Mouse (Mus musculus): ENCODE results near the gene Gprc6a. TPM values are rescaled to one million over a fixed set of nuclear protein-coding genes. Genes with fewer than 3 reads are reported as not detected.

Gprc6a gene
- polyA plus RNA-seq, 1 experiment, result not detected

- DNase-seq (ENCODE audit: low read depth), result peak; percentile 54
- TF ChIP-seq CTCF (IDR thresholded peaks at IDR 0.05; ENCODE audit: borderline replicate concordance, extremely low read depth, insufficient read depth, insufficient read length), result no peak
- no peak for TF ChIP-seq POLR2A (IDR thresholded peaks at IDR 0.05; ENCODE audit: borderline replicate concordance, extremely low read depth, insufficient read depth, insufficient read length, poor library complexity, severe bottlenecking)
Observed at GRCm38 (mm10) chr10:51618538-51618937, 12.7 kb downstream of the Gprc6a start.

GRCm38 (mm10) chr10:51614826-51615590 is 16.3 kb downstream of the Gprc6a start:
- TF ChIP-seq POLR2A (IDR thresholded peaks at IDR 0.05; ENCODE audit: borderline replicate concordance, extremely low read depth, insufficient read depth, insufficient read length, poor library complexity, severe bottlenecking) (no peak), CTCF (IDR thresholded peaks at IDR 0.05; ENCODE audit: borderline replicate concordance, extremely low read depth, insufficient read depth, insufficient read length) (no peak)
- DNase-seq (ENCODE audit: low read depth), result no peak

- DNase-seq (ENCODE audit: low read depth), result no peak
- no peak for TF ChIP-seq POLR2A (IDR thresholded peaks at IDR 0.05; ENCODE audit: borderline replicate concordance, extremely low read depth, insufficient read depth, insufficient read length, poor library complexity, severe bottlenecking)
- no peak for TF ChIP-seq CTCF (IDR thresholded peaks at IDR 0.05; ENCODE audit: borderline replicate concordance, extremely low read depth, insufficient read depth, insufficient read length)
Observed at GRCm38 (mm10) chr10:51613421-51613820, 17.8 kb downstream of the Gprc6a start.

- no peak for DNase-seq (ENCODE audit: low read depth)
- TF ChIP-seq CTCF (IDR thresholded peaks at IDR 0.05; ENCODE audit: borderline replicate concordance, extremely low read depth, insufficient read depth, insufficient read length) (no peak), POLR2A (IDR thresholded peaks at IDR 0.05; ENCODE audit: borderline replicate concordance, extremely low read depth, insufficient read depth, insufficient read length, poor library complexity, severe bottlenecking) (no peak)
Observed at GRCm38 (mm10) chr10:51611969-51612682, 19.1 kb downstream of the Gprc6a start.

- TF ChIP-seq CTCF (IDR thresholded peaks at IDR 0.05; ENCODE audit: borderline replicate concordance, extremely low read depth, insufficient read depth, insufficient read length) (no peak), POLR2A (IDR thresholded peaks at IDR 0.05; ENCODE audit: borderline replicate concordance, extremely low read depth, insufficient read depth, insufficient read length, poor library complexity, severe bottlenecking) (no peak)
- DNase-seq (ENCODE audit: low read depth), result no peak
Observed at GRCm38 (mm10) chr10:51609741-51610425, 21.4 kb downstream of the Gprc6a start.

- DNase-seq (ENCODE audit: low read depth), result no peak
- TF ChIP-seq POLR2A (IDR thresholded peaks at IDR 0.05; ENCODE audit: borderline replicate concordance, extremely low read depth, insufficient read depth, insufficient read length, poor library complexity, severe bottlenecking) (no peak), CTCF (IDR thresholded peaks at IDR 0.05; ENCODE audit: borderline replicate concordance, extremely low read depth, insufficient read depth, insufficient read length) (no peak)
Observed at GRCm38 (mm10) chr10:51596928-51597635, 34.2 kb downstream of the Gprc6a start.

GRCm38 (mm10) chr10:51595001-51595931 is 36.0 kb downstream of the Gprc6a start:
- TF ChIP-seq POLR2A (IDR thresholded peaks at IDR 0.05; ENCODE audit: borderline replicate concordance, extremely low read depth, insufficient read depth, insufficient read length, poor library complexity, severe bottlenecking), result no peak
- peak; percentile 29; the same call in 1 of the 2 replicates for TF ChIP-seq CTCF (IDR thresholded peaks at IDR 0.05; ENCODE audit: borderline replicate concordance, extremely low read depth, insufficient read depth, insufficient read length)
- DNase-seq (ENCODE audit: low read depth), result peak; percentile 88

GRCm38 (mm10) chr10:51591574-51591973 is 39.7 kb downstream of the Gprc6a start:
- TF ChIP-seq CTCF (IDR thresholded peaks at IDR 0.05; ENCODE audit: borderline replicate concordance, extremely low read depth, insufficient read depth, insufficient read length), result no peak
- TF ChIP-seq POLR2A (IDR thresholded peaks at IDR 0.05; ENCODE audit: borderline replicate concordance, extremely low read depth, insufficient read depth, insufficient read length, poor library complexity, severe bottlenecking), result no peak
- DNase-seq (ENCODE audit: low read depth), result no peak

- TF ChIP-seq CTCF (IDR thresholded peaks at IDR 0.05; ENCODE audit: borderline replicate concordance, extremely low read depth, insufficient read depth, insufficient read length), result no peak
- no peak for TF ChIP-seq POLR2A (IDR thresholded peaks at IDR 0.05; ENCODE audit: borderline replicate concordance, extremely low read depth, insufficient read depth, insufficient read length, poor library complexity, severe bottlenecking)
- peak; percentile 18 for DNase-seq (ENCODE audit: low read depth)
Observed at GRCm38 (mm10) chr10:51590139-51590574, 41.1 kb downstream of the Gprc6a start, which contains the start of gene Fam162b. Gene Fam162b, minus strand, starts transcription at chr10:51590517.

GRCm38 (mm10) chr10:51584919-51585318 is 46.3 kb downstream of the Gprc6a start:
- no peak for TF ChIP-seq CTCF (IDR thresholded peaks at IDR 0.05; ENCODE audit: borderline replicate concordance, extremely low read depth, insufficient read depth, insufficient read length)
- no peak for TF ChIP-seq POLR2A (IDR thresholded peaks at IDR 0.05; ENCODE audit: borderline replicate concordance, extremely low read depth, insufficient read depth, insufficient read length, poor library complexity, severe bottlenecking)
- DNase-seq (ENCODE audit: low read depth), result no peak

Data from brain, embryonic 14.5 days (tissue).